Mouse (Mus musculus) mature B cell (primary cell): ENCODE data around the gene Slc38a4.

Experiments
- in situ Hi-C: fragments of 300-500 bp; cut with MboI; formaldehyde crosslinking; loops from 2 replicates; pipeline ENCODE4 v1.14.3; 2019

Slc38a4 gene

GRCm38 (mm10) chr15:97054131-97054530, 1.6 kb downstream of the Slc38a4 start:
- in situ Hi-C loops = no loop called here

GRCm38 (mm10) chr15:97050436-97050835, 5.3 kb downstream of the Slc38a4 start:
- in situ Hi-C loops = no loop called here

- in situ Hi-C loops = no loop called here
Measured at GRCm38 (mm10) chr15:97050011-97050410, 5.7 kb downstream of the Slc38a4 start.

- in situ Hi-C loops = no loop called here
Measured at GRCm38 (mm10) chr15:97049281-97049841, 6.4 kb downstream of the Slc38a4 start.

- in situ Hi-C loops = no loop called here
Measured at GRCm38 (mm10) chr15:97048267-97048666, 7.5 kb downstream of the Slc38a4 start.

- in situ Hi-C loops = no loop called here
Measured at GRCm38 (mm10) chr15:97043921-97044320, 11.8 kb downstream of the Slc38a4 start.

- in situ Hi-C loops = no loop called here
Measured at GRCm38 (mm10) chr15:97042001-97042491, 13.7 kb downstream of the Slc38a4 start.

GRCm38 (mm10) chr15:97041182-97041581, 14.6 kb downstream of the Slc38a4 start:
- in situ Hi-C loops = no loop called here

- in situ Hi-C loops = no loop called here
Measured at GRCm38 (mm10) chr15:97037710-97038109, 18.0 kb downstream of the Slc38a4 start.

GRCm38 (mm10) chr15:97035892-97036291, 19.9 kb downstream of the Slc38a4 start:
- in situ Hi-C loops = no loop called here

- in situ Hi-C loops = no loop called here
Measured at GRCm38 (mm10) chr15:97033485-97033991, 22.2 kb downstream of the Slc38a4 start.

GRCm38 (mm10) chr15:97031886-97032285, 23.9 kb downstream of the Slc38a4 start:
- in situ Hi-C loops = no loop called here

GRCm38 (mm10) chr15:97030984-97031492, 24.7 kb downstream of the Slc38a4 start:
- in situ Hi-C loops = no loop called here

- in situ Hi-C loops = no loop called here
Measured at GRCm38 (mm10) chr15:97030136-97030535, 25.6 kb downstream of the Slc38a4 start.

- in situ Hi-C loops = no loop called here
Measured at GRCm38 (mm10) chr15:97029064-97029791, 26.5 kb downstream of the Slc38a4 start.

- in situ Hi-C loops = no loop called here
Measured at GRCm38 (mm10) chr15:97028651-97029050, 27.1 kb downstream of the Slc38a4 start.

GRCm38 (mm10) chr15:97028046-97028634, 27.6 kb downstream of the Slc38a4 start:
- in situ Hi-C loops = no loop called here

- in situ Hi-C loops = no loop called here
Measured at GRCm38 (mm10) chr15:97026670-97027069, 29.1 kb downstream of the Slc38a4 start.

- in situ Hi-C loops = no loop called here
Measured at GRCm38 (mm10) chr15:97022764-97023163, 33.0 kb downstream of the Slc38a4 start.

- in situ Hi-C loops = no loop called here
Measured at GRCm38 (mm10) chr15:97022213-97022612, 33.5 kb downstream of the Slc38a4 start.

- in situ Hi-C loops = no loop called here
Measured at GRCm38 (mm10) chr15:97020221-97020620, 35.5 kb downstream of the Slc38a4 start.

GRCm38 (mm10) chr15:97019323-97019722, 36.4 kb downstream of the Slc38a4 start:
- in situ Hi-C loops = no loop called here

GRCm38 (mm10) chr15:97017195-97017594, 38.6 kb downstream of the Slc38a4 start:
- in situ Hi-C loops = no loop called here
